19 mouse cellular contexts compared by ENCODE assay signal in the genomic region with DNA sequence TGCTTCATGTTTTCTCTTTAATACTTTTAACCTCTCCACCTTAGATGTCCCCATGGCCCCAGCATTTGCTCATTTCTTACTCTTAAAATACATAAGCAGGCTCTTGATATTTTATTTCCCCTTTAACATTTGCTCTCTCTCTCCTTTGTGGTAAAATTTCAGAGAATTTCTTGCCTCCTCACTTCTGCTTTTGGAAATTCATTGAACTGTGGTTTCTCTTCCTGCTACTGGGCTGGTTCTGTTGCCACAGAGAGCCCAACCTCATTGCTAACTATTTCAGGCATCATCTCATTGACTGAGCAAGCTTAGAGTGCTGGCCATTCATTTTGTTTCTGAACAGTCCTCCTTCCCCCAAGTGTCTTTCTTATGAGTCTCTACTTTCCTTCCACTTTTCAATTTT.
DNase-seq lines count a peak whose midpoint lies in the region; ATAC-seq lines count a peak whose summit lies in the region.
"Had no signal": no experiment of that assay in that cellular context is flagged by ENCODE, and none has a peak within 500 bp of the region (broad histone marks: within the 10 kb centered on the region; RNA-seq: fewer than 3 reads in every experiment).

No protein-coding gene starts in this region.

- peak; percentile 99 for ATAC-seq in hematopoietic stem cell, adult 5-6 weeks (replicated peaks in 1 of 2; ENCODE audit: insufficient read depth in 1 of 2, low FRiP score in 2 of 2, low TSS enrichment in 1 of 2, low read depth in 1 of 2, poor library complexity in 2 of 2, severe bottlenecking in 2 of 2)
- ATAC-seq: forebrain, embryonic 15.5 days; hindbrain, embryonic 16.5 days; midbrain, embryonic 15.5 days had no signal

- peak; percentile 2 to 7 for DNase-seq in spleen, postnatal 36 days (ENCODE audit: low spot score in 2 of 2)
- no peak for DNase-seq in spleen, adult 12 weeks (ENCODE audit: low spot score)
- DNase-seq in MEL-GATA-1-ER (ENCODE audit: extremely low read depth, low read depth): peak; percentile 76
- no peak for DNase-seq in testis, postnatal 10 days (ENCODE audit: low spot score)
- DNase-seq in layer of hippocampus, adult 8-10 months (ENCODE audit: low spot score in 2 of 2): no peak
- DNase-seq in layer of hippocampus, adult 9-10 months (ENCODE audit: low spot score): no peak
- DNase-seq: adrenal gland, postnatal 25 days; cerebellum, adult 2 months; cerebellum, postnatal 36 days; embryo, embryonic 11 days; heart, postnatal 10 days; kidney, adult 18-20 months; kidney, postnatal 4 days; layer of hippocampus, adult 9-11 months; thymus, postnatal 14 days had no signal

Comparison
In these comparisons a context has a peak if more than half of its experiments do, and no peak if none do; other contexts are left out.
1. DNase-seq: peak in spleen, postnatal 36 days (2 of 2) and MEL-GATA-1-ER (single experiment); none in spleen, adult 12 weeks (single experiment), testis, postnatal 10 days (single experiment), layer of hippocampus, adult 8-10 months (0 of 2) and layer of hippocampus, adult 9-10 months (single experiment).